8 mouse cellular contexts compared by ENCODE assay signal in genomic region chr1:182490568-182490967, GRCm38 (mm10). TPM values are rescaled to one million over a fixed set of nuclear protein-coding genes. Genes with fewer than 3 reads are reported as not detected.
DNase-seq lines count a peak whose midpoint lies in the region; ATAC-seq and TF ChIP-seq lines count a peak whose summit lies in the region.
"Had no signal": no experiment of that assay in that cellular context is flagged by ENCODE, and none has a peak within 500 bp of the region (broad histone marks: within the 10 kb centered on the region; RNA-seq: fewer than 3 reads in every experiment).

No protein-coding gene starts in this region.

- WGBS in bone marrow, adult 2 months, result 84% methylated on average over 7 of the region's 7 CpGs
- 77% methylated on average over 7 of the region's 7 CpGs for WGBS in forebrain, embryonic 13.5 days
- 81% methylated on average over 7 of the region's 7 CpGs for WGBS in midbrain, postnatal 0 days

- no peak for DNase-seq in layer of hippocampus, adult 2 months (ENCODE audit: low spot score in 2 of 2)
- no peak for DNase-seq in layer of hippocampus, adult 9-11 months
- no peak for DNase-seq in midbrain, postnatal 0 days (ENCODE audit: low spot score)
- no peak for DNase-seq in MN1 (ENCODE audit: low spot score)
- no peak for DNase-seq in yolk sac, embryonic 10.5 days (ENCODE audit: low spot score)
- DNase-seq: right cerebral cortex, postnatal 14 days had no signal

- no peaks in the 10 kb centered on the region for H3K9me3 ChIP-seq in forebrain, embryonic 13.5 days (replicated peaks)
- no peaks in the 10 kb centered on the region for H3K9me3 ChIP-seq in midbrain, postnatal 0 days (ENCODE audit: low read length)

- peak overlapping the region; percentile 75 for H3K27ac ChIP-seq in layer of hippocampus, adult 2 months
- H3K27ac ChIP-seq in bone marrow, adult 2 months (ENCODE audit: control insufficient read depth, insufficient read depth, low read depth, low read length, poor library complexity), result no peak overlapping the region
- H3K27ac ChIP-seq in forebrain, embryonic 13.5 days, result no peak overlapping the region
- H3K27ac ChIP-seq in midbrain, postnatal 0 days (ENCODE audit: low read depth, low read length), result no peak overlapping the region

- H3K36me3 ChIP-seq in forebrain, embryonic 13.5 days (ENCODE audit: poor library complexity, severe bottlenecking), result peaks cover 49% of the 10 kb centered on the region
- H3K36me3 ChIP-seq in midbrain, postnatal 0 days (ENCODE audit: insufficient read depth, low read length), result peaks cover 30% of the 10 kb centered on the region

- no peak for TF ChIP-seq POLR2A in bone marrow, adult 2 months (IDR thresholded peaks at IDR 0.05; ENCODE audit: borderline replicate concordance, control insufficient read depth, low read depth, low read length)

- ATAC-seq in forebrain, embryonic 13.5 days, result no peak
- ATAC-seq in midbrain, postnatal 0 days (ENCODE audit: low FRiP score), result no peak

- TF ChIP-seq CTCF in layer of hippocampus, adult 2 months (conservative IDR thresholded peaks at IDR 0.05), result peak; percentile 57
- TF ChIP-seq CTCF in bone marrow, adult 2 months (IDR thresholded peaks at IDR 0.05; ENCODE audit: control insufficient read depth, insufficient read depth, low read length), result peak; percentile 10; the same call in 1 of the 2 replicates
- peak; percentile 41 for TF ChIP-seq CTCF in midbrain, postnatal 0 days (IDR thresholded peaks at IDR 0.05)

- no peaks in the 10 kb centered on the region for H3K27me3 ChIP-seq in forebrain, embryonic 13.5 days
- H3K27me3 ChIP-seq in midbrain, postnatal 0 days (ENCODE audit: insufficient read depth, low read length), result no peaks in the 10 kb centered on the region

- no peak overlapping the region; the same call in 1 of the 2 replicates for H3K4me3 ChIP-seq in layer of hippocampus, adult 2 months
- H3K4me3 ChIP-seq in bone marrow, adult 2 months (replicated peaks; ENCODE audit: control insufficient read depth, low read depth, low read length), result no peak overlapping the region
- H3K4me3 ChIP-seq in forebrain, embryonic 13.5 days, result no peak overlapping the region
- H3K4me3 ChIP-seq in midbrain, postnatal 0 days (ENCODE audit: low read depth, low read length), result no peak overlapping the region

- peak overlapping the region; percentile 61; the same call in 1 of the 2 replicates for H3K4me2 ChIP-seq in forebrain, embryonic 13.5 days
- H3K4me2 ChIP-seq in midbrain, postnatal 0 days (ENCODE audit: low read depth, low read length, poor library complexity, severe bottlenecking), result no peak overlapping the region

- no peaks in the 10 kb centered on the region; the same call in 1 of the 2 replicates for H3K4me1 ChIP-seq in bone marrow, adult 2 months (ENCODE audit: control insufficient read depth, insufficient read depth, low read length)
- H3K4me1 ChIP-seq in forebrain, embryonic 13.5 days, result peaks cover 17% of the 10 kb centered on the region
- H3K4me1 ChIP-seq in midbrain, postnatal 0 days (ENCODE audit: insufficient read depth, low read length), result no peaks in the 10 kb centered on the region

- no peak overlapping the region for H3K9ac ChIP-seq in forebrain, embryonic 13.5 days
- no peak overlapping the region for H3K9ac ChIP-seq in midbrain, postnatal 0 days (replicated peaks; ENCODE audit: low read length, poor library complexity, severe bottlenecking)

RNA-seq across cellular contexts. Expression of gene Capn2, which starts 26.8 kb away (rescaled TPM):
- 10 to 100 TPM; 56.4 to 61.1 TPM for total RNA-seq in layer of hippocampus, adult 2 months (2021)
- 12.2 and 30.1 TPM in 2 replicates for polyA plus RNA-seq in bone marrow, adult 2 months (2011; ENCODE audit: insufficient read depth, insufficient read length, low replicate concordance, missing spikeins)
- polyA plus RNA-seq in forebrain, embryonic 13.5 days (2015; fragmentation: Nextera tagmentation; extraction: Ambion mirVana), result 63.8 and 65.1 TPM in 2 replicates
- total RNA-seq in midbrain, postnatal 0 days (2014; rRNA removed), result 84.3 and 88.2 TPM in 2 replicates
- 78.6 and 82.1 TPM in 2 replicates for polyA plus RNA-seq in midbrain, postnatal 0 days (2015; fragmentation: Nextera tagmentation; extraction: Ambion mirVana)
